Mouse (Mus musculus) CH12.LX (cell line): ENCODE results near the gene Slc16a13. TPM values are rescaled to one million over a fixed set of nuclear protein-coding genes. Genes with fewer than 3 reads are reported as not detected.

Experiments used
- DNase-seq: peaks from one replicate; pipeline ENCODE4 v3.0.0-alpha.2; 2013; ENCODE audit errors: extremely low read depth
- H3K27ac ChIP-seq: 2 replicates; pipeline ENCODE4 v1.5.1; 2012; ENCODE audit warnings: low read depth, mild to moderate bottlenecking, control low read depth, moderate library complexity; ENCODE audit not compliant: insufficient read depth
- H3K27me3 ChIP-seq: replicated peaks from 2 replicates; pipeline ENCODE3; 2012; ENCODE audit warnings: inconsistent platforms
- H3K36me3 ChIP-seq, 2 experiments: replicated peaks in 1 of 2; 2 replicates each; pipeline versions ENCODE3 to v1.6.1; 2012; ENCODE audit warnings: inconsistent platforms in 1 of 2, low read length in 1 of 2, mild to moderate bottlenecking in 1 of 2, mixed read lengths in 1 of 2, moderate library complexity in 1 of 2; ENCODE audit not compliant: control insufficient read depth in 1 of 2, insufficient read depth in 1 of 2
- H3K4me1 ChIP-seq, 2 experiments: 2 replicates each; pipeline ENCODE4 v1.6.1; 2012; ENCODE audit warnings: inconsistent platforms in 1 of 2, moderate library complexity in 1 of 2; ENCODE audit not compliant: insufficient read depth in 2 of 2, control insufficient read depth in 1 of 2
- H3K4me2 ChIP-seq: 2 replicates; pipeline ENCODE4 v1.6.1; 2012; ENCODE audit warnings: low read depth, mild to moderate bottlenecking, control low read depth; ENCODE audit not compliant: poor library complexity, insufficient read depth, severe bottlenecking
- H3K4me3 ChIP-seq, 3 experiments: fragments of 150-350 bp in 1 of 3; sonication (generic) in 1 of 3; replicated peaks in 1 of 3; 2 replicates each; pipeline versions ENCODE3 to v1.5.1; 2011 to 2012; ENCODE audit warnings: low read depth in 2 of 3, low read length in 2 of 3, mild to moderate bottlenecking in 2 of 3, moderate library complexity in 2 of 3, control low read depth in 1 of 3, improper control_type of control experiment in 1 of 3, inconsistent platforms in 1 of 3, mixed read lengths in 1 of 3; ENCODE audit not compliant: poor library complexity in 1 of 3
- H3K79me2 ChIP-seq: replicated peaks from 2 replicates; pipeline ENCODE4 v1.6.1; 2012; ENCODE audit warnings: mild to moderate bottlenecking, moderate library complexity; ENCODE audit not compliant: control insufficient read depth, poor library complexity, insufficient read depth, severe bottlenecking; ENCODE audit errors: extremely low read depth
- H3K9ac ChIP-seq: 2 replicates; pipeline ENCODE4 v1.6.1; 2012; ENCODE audit warnings: low read depth, mild to moderate bottlenecking, control low read depth, moderate library complexity; ENCODE audit not compliant: insufficient read depth
- H3K9me3 ChIP-seq: replicated peaks from 2 replicates; pipeline ENCODE3; 2012; ENCODE audit warnings: low read length, inconsistent platforms, mixed read lengths
- CTCF ChIP-seq, 2 experiments: IDR thresholded peaks in 1 of 2; conservative IDR thresholded peaks in 1 of 2; 2 replicates each; pipeline ENCODE4 v1.5.1; 2011 to 2012; ENCODE audit warnings: low read depth in 2 of 2, low read length in 2 of 2, improper control_type of control experiment in 1 of 2, inconsistent platforms in 1 of 2, mild to moderate bottlenecking in 1 of 2, moderate library complexity in 1 of 2
- E2F4 ChIP-seq: IDR thresholded peaks from 2 replicates; pipeline ENCODE4 v1.6.1; 2011; ENCODE audit warnings: low read depth, low read length, improper control_type of control experiment; ENCODE audit not compliant: insufficient replicate concordance
- ELF1 ChIP-seq: IDR thresholded peaks from 2 replicates; pipeline ENCODE4 v1.6.1; 2014; ENCODE audit warnings: low read depth, mild to moderate bottlenecking, inconsistent platforms, low read length, improper control_type of control experiment
- EP300 ChIP-seq: IDR thresholded peaks from 2 replicates; pipeline ENCODE4 v1.6.1; 2011; ENCODE audit warnings: low read length, improper control_type of control experiment
- JUND ChIP-seq: conservative IDR thresholded peaks from 2 replicates; pipeline ENCODE4 v1.6.1; 2011; ENCODE audit warnings: low read depth, low read length, improper control_type of control experiment
- MAZ ChIP-seq: IDR thresholded peaks from 2 replicates; pipeline ENCODE4 v1.6.1; 2012; ENCODE audit warnings: low read depth, mild to moderate bottlenecking, inconsistent platforms, low read length, improper control_type of control experiment, moderate library complexity
- MEF2A ChIP-seq: IDR thresholded peaks from 2 replicates; pipeline ENCODE4 v1.6.1; 2014; ENCODE audit warnings: low read depth, mild to moderate bottlenecking, inconsistent platforms, low read length, improper control_type of control experiment, borderline replicate concordance
- NELFE ChIP-seq: IDR thresholded peaks from 2 replicates; pipeline ENCODE4 v1.6.1; 2011; ENCODE audit warnings: low read depth, low read length, improper control_type of control experiment
- NRF1 ChIP-seq: IDR thresholded peaks from 2 replicates; pipeline ENCODE4 v1.6.1; 2014; ENCODE audit warnings: low read depth, mild to moderate bottlenecking, inconsistent platforms, low read length, improper control_type of control experiment, moderate library complexity
- PAX5 ChIP-seq: IDR thresholded peaks from 2 replicates; pipeline ENCODE4 v1.6.1; 2012; ENCODE audit warnings: low read length, inconsistent platforms, mixed read lengths
- POLR2A ChIP-seq: IDR thresholded peaks from 2 replicates; pipeline ENCODE4 v1.6.1; 2011; ENCODE audit warnings: low read depth, mild to moderate bottlenecking, improper control_type of control experiment, low read length
- RAD21 ChIP-seq: IDR thresholded peaks from 2 replicates; pipeline ENCODE4 v1.6.1; 2011; ENCODE audit warnings: low read depth, mild to moderate bottlenecking, low read length, improper control_type of control experiment, moderate library complexity
- RCOR1 ChIP-seq: conservative IDR thresholded peaks from 2 replicates; pipeline ENCODE4 v1.6.1; 2012; ENCODE audit warnings: low read depth, mild to moderate bottlenecking, inconsistent platforms, low read length, improper control_type of control experiment
- SMC3 ChIP-seq: IDR thresholded peaks from 2 replicates; pipeline ENCODE4 v1.6.1; 2011; ENCODE audit warnings: low read depth, low read length, improper control_type of control experiment
- TBP ChIP-seq: conservative IDR thresholded peaks from 2 replicates; pipeline ENCODE4 v1.6.1; 2011; ENCODE audit warnings: low read depth, low read length, improper control_type of control experiment
- USF2 ChIP-seq: conservative IDR thresholded peaks from 2 replicates; pipeline ENCODE4 v1.6.1; 2011; ENCODE audit warnings: low read depth, low read length, improper control_type of control experiment
- ZC3H11A ChIP-seq: IDR thresholded peaks from 2 replicates; pipeline ENCODE4 v1.6.1; 2012; ENCODE audit warnings: low read depth, mild to moderate bottlenecking, inconsistent platforms, low read length, improper control_type of control experiment
- ZKSCAN1 ChIP-seq: IDR thresholded peaks from 2 replicates; pipeline ENCODE4 v1.6.1; 2012; ENCODE audit warnings: low read depth, inconsistent platforms, low read length, improper control_type of control experiment, borderline replicate concordance
- dilution Hi-C: fragments of 300-500 bp; cut with MboI; formaldehyde crosslinking; loops from 2 replicates; pipeline ENCODE4 v1.14.3; 2020; ENCODE audit warnings: low sequenced_read_pairs; ENCODE audit not compliant: extremely low pct_unique_long_range_greater_than_20kb, extremely low pct_ligation_motif_present
- in situ Hi-C: fragments of 300-500 bp; cut with MboI; formaldehyde crosslinking; loops from 3 replicates; pipeline ENCODE4 v1.14.3; 2019; ENCODE audit warnings: low sequenced_read_pairs, low pct_ligation_motif_present, low pct_unique_long_range_greater_than_20kb, mixed read lengths
- polyA plus RNA-seq: library from polyadenylated mRNA; unstranded; fragments of >175 nt; gene quantifications from 2 replicates; pipeline ENCODE4 v1.2.1, GENCODE M21; 2012; ENCODE audit warnings: low read depth; ENCODE audit not compliant: insufficient read length
- total RNA-seq, 2 experiments: library from RNA; depleted of rRNA; stranded (reverse); fragments of 300-350 nt in 1 of 2; fragments of >200 nt in 1 of 2; gene quantifications; 2 replicates each; pipeline ENCODE4 v1.2.3; 2012 to 2014

The Slc16a13 gene
- total and polyA plus RNA-seq, 3 experiments, result 8.4 to 19.0 (median 12.0) TPM

DNA sequence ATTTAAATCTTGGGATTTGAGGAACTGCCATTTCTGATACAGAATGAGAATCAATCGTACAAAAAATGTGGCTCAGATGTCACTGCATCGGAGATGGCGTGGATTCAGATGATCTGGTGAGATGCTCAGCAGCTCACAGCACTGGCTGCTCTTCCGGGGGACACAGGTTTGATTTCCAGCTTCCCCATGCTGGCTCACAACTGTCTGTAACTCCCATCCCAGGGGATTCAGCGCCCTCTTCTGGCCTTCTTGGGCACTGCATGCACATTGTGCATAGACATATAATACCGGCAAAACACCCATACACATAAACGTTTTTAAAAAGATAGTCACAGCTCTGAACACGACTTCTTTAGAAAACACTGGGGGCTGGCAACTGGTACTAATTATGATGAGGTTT is 43.2 kb downstream of the Slc16a13 start:
- H3K9me3 ChIP-seq, result peaks cover 20% of the 10 kb centered on the region
- TF ChIP-seq USF2 (no peak), CTCF (conservative IDR thresholded peaks at IDR 0.05 in 1 of 2, IDR thresholded peaks at IDR 0.05 in 1 of 2; ENCODE audit: low read depth in 2 of 2, low read length in 2 of 2) (peak; percentile 40 to 49), SMC3 (0 out of 2 replicates have a peak, but pooled peaks have one; percentile 12), NRF1 (no peak), ZKSCAN1 (no peak)
- TF ChIP-seq, all 38 proteins: peak for 2
- Histone ChIP-seq H3K4me3 (no peak overlapping the region), H3K27me3 (peaks cover 12% of the 10 kb centered on the region), H3K36me3 (no peaks in the 10 kb centered on the region), H3K4me1 (peaks cover 2 to 5% of the 10 kb centered on the region in 2 experiments; a peak in 2 of 4 replicates), H3K9ac (no peak overlapping the region), H3K4me2 (no peak overlapping the region), H3K79me2 (no peaks in the 10 kb centered on the region), H3K27ac (no peak overlapping the region)
- peak; percentile 20 for DNase-seq
- dilution Hi-C loops (no loop called here), in situ Hi-C loops (no loop called here)

DNA sequence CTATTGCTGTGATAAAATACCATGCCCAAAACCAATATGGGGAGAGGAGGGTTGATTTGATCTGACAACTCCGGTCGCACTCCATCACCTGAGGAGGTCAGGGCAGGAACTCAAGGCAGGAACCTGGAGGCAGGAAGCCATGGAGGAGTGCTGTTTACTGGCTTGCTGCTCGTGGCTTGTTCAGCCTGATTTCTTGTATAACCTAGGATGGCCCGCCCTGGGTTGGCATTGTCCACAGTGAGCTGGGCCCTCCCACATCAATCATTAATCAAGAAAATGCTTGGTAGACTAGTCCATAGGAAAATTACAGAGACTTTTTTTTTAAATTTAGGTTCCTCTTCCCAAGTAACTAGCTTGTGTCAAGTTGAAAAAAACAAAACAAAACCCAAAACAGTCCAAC is 46.4 kb downstream of the Slc16a13 start:
- peaks cover 24% of the 10 kb centered on the region for H3K27me3 ChIP-seq
- H3K27ac ChIP-seq, result no peak overlapping the region
- TF ChIP-seq RAD21 (no peak), JUND (no peak), E2F4 (no peak), ELF1 (no peak), MEF2A (no peak), EP300 (no peak), NELFE (no peak), MAZ (no peak), POLR2A (no peak), ZC3H11A (no peak), USF2 (no peak), RCOR1 (no peak), TBP (no peak), PAX5 (no peak)
- dilution Hi-C loops, result no loop called here
- H3K4me2 ChIP-seq, result no peak overlapping the region
- H3K4me3 ChIP-seq, result no peak overlapping the region
- no peaks in the 10 kb centered on the region for H3K36me3 ChIP-seq
- no peaks in the 10 kb centered on the region for H3K79me2 ChIP-seq
- DNase-seq, result no peak
- peaks cover 21% of the 10 kb centered on the region for H3K9me3 ChIP-seq
- no peak overlapping the region for H3K9ac ChIP-seq
- H3K4me1 ChIP-seq, result 0 out of 4 replicates have a peak, but pooled peaks cover 2 to 5% of the 10 kb centered on the region in 2 experiments
- in situ Hi-C loops, result no loop called here
